Mouse (Mus musculus) ES-E14 (cell line): ENCODE results near the gene Gm5447.

Experiments
- CHD2 ChIP-seq: IDR thresholded peaks from 2 replicates; pipeline ENCODE4 v1.6.1; 2014; ENCODE audit warnings: mild to moderate bottlenecking, low read depth, low read length, inconsistent platforms
- HCFC1 ChIP-seq: IDR thresholded peaks from 2 replicates; pipeline ENCODE4 v1.6.1; 2012; ENCODE audit warnings: low read length, inconsistent platforms, borderline replicate concordance; ENCODE audit not compliant: insufficient read depth
- MAFK ChIP-seq: IDR thresholded peaks from 2 replicates; pipeline ENCODE4 v1.6.1; 2014; ENCODE audit warnings: mild to moderate bottlenecking, low read depth, low read length, inconsistent platforms; ENCODE audit not compliant: insufficient read depth
- ZC3H11A ChIP-seq: IDR thresholded peaks from 2 replicates; pipeline ENCODE4 v1.6.1; 2012; ENCODE audit warnings: low read depth, mild to moderate bottlenecking, inconsistent platforms, low read length, borderline replicate concordance
- ZNF384 ChIP-seq: IDR thresholded peaks from 2 replicates; pipeline ENCODE4 v1.6.1; 2012; ENCODE audit warnings: low read depth, low read length, inconsistent platforms

GRCm38 (mm10) chr13:30968311-30968710, 5.7 kb upstream of the Gm5447 start:
- TF ChIP-seq ZC3H11A = no peak
- TF ChIP-seq HCFC1 = no peak
- no peak for TF ChIP-seq ZNF384
- TF ChIP-seq MAFK = no peak
- no peak for TF ChIP-seq CHD2
